Mouse (Mus musculus) embryo, embryonic 11 days (tissue): ENCODE measurements around the gene Mvb12b.
"Not testable (repeated sequence)": the region's sequence is repeated elsewhere in the genome, so short reads cannot be mapped to it uniquely, and the experiment has no call there.

Experiments used
- DNase-seq: peaks from one replicate; pipeline ENCODE4 v3.0.0-alpha.2; 2015

Mvb12b gene

GRCm38 (mm10) chr2:33887328-33888099 lies at the start of gene Mvb12b:
Gene Mvb12b (minus strand): TSS chr2:33887946.
- DNase-seq, result peak; percentile 73

GRCm38 (mm10) chr2:33935756-33936155 lies 48.0 kb upstream of the Mvb12b start:
- no peak for DNase-seq

GRCm38 (mm10) chr2:33933606-33934510 lies 46.1 kb upstream of the Mvb12b start:
- DNase-seq, result no peak

GRCm38 (mm10) chr2:33931161-33931560 lies 43.4 kb upstream of the Mvb12b start:
- no peak for DNase-seq

GRCm38 (mm10) chr2:33925288-33925687 lies 37.5 kb upstream of the Mvb12b start:
- no peak for DNase-seq

GRCm38 (mm10) chr2:33923482-33923881 lies 35.7 kb upstream of the Mvb12b start:
- DNase-seq, result no peak

- DNase-seq, result no peak
Measured at GRCm38 (mm10) chr2:33922466-33922865, 34.7 kb upstream of the Mvb12b start.

- peak; percentile 61 for DNase-seq
Measured at GRCm38 (mm10) chr2:33919934-33920615, 32.3 kb upstream of the Mvb12b start.

- peak; percentile 47 for DNase-seq
Measured at GRCm38 (mm10) chr2:33918824-33919223, 31.1 kb upstream of the Mvb12b start.

- peak; percentile 57 for DNase-seq
Measured at GRCm38 (mm10) chr2:33918318-33918717, 30.6 kb upstream of the Mvb12b start.

GRCm38 (mm10) chr2:33916603-33917002 lies 28.9 kb upstream of the Mvb12b start:
- DNase-seq, result peak; percentile 50

GRCm38 (mm10) chr2:33914998-33915397 lies 27.3 kb upstream of the Mvb12b start:
- DNase-seq, result no peak

- no peak for DNase-seq
Measured at GRCm38 (mm10) chr2:33914334-33914733, 26.6 kb upstream of the Mvb12b start.

GRCm38 (mm10) chr2:33913598-33913997 lies 25.9 kb upstream of the Mvb12b start:
- not testable (repeated sequence) for DNase-seq

- DNase-seq, result no peak
Measured at GRCm38 (mm10) chr2:33912741-33913140, 25.0 kb upstream of the Mvb12b start.

GRCm38 (mm10) chr2:33908374-33908773 lies 20.6 kb upstream of the Mvb12b start:
- peak; percentile 49 for DNase-seq

GRCm38 (mm10) chr2:33907174-33907573 lies 19.4 kb upstream of the Mvb12b start:
- no peak for DNase-seq

GRCm38 (mm10) chr2:33895829-33896228 lies 8.1 kb upstream of the Mvb12b start:
- DNase-seq, result no peak

- no peak for DNase-seq
Measured at GRCm38 (mm10) chr2:33893151-33893550, 5.4 kb upstream of the Mvb12b start.

- DNase-seq, result no peak
Measured at GRCm38 (mm10) chr2:33892354-33892753, 4.6 kb upstream of the Mvb12b start.

GRCm38 (mm10) chr2:33888100-33888385 lies 297 bp upstream of the Mvb12b start:
- no peak for DNase-seq

GRCm38 (mm10) chr2:33886386-33887327 lies 1.1 kb downstream of the Mvb12b start:
- peak; percentile 65 for DNase-seq
